Mouse (Mus musculus) midbrain, postnatal 0 days (tissue): ENCODE measurements at regions not wholly inside any gene's neighbourhood (a gene's known extent, or its start where the extent isn't known, plus 50 kb on each side); places are given as distances from the start of the nearest gene placed in this dataset.

Experiments
- ATAC-seq: fragments of 200-750 bp; cut with Nextera tagmentation; 2 replicates; pipeline ENCODE4 v1.8.0; 2017; ENCODE audit warnings: moderate number of reproducible peaks, mild to moderate bottlenecking, moderate TSS enrichment, moderate library complexity; ENCODE audit not compliant: low FRiP score
- DNase-seq: peaks from one replicate; pipeline ENCODE4 v3.0.0-alpha.2; 2015; ENCODE audit warnings: low spot score
- H3K27ac ChIP-seq: fragments of 300-500 bp; sonication (generic); 2 replicates; pipeline ENCODE4 v1.5.1; 2014; ENCODE audit warnings: low read depth, mild to moderate bottlenecking, low read length, mixed read lengths
- H3K27me3 ChIP-seq: fragments of 300-500 bp; sonication (generic); 2 replicates; pipeline ENCODE4 v1.6.1; 2014; ENCODE audit warnings: low read length, control low read depth, mixed read lengths; ENCODE audit not compliant: insufficient read depth
- H3K36me3 ChIP-seq: fragments of 300-500 bp; sonication (generic); 2 replicates; pipeline ENCODE4 v1.6.1; 2014; ENCODE audit warnings: low read length, control low read depth, mixed read lengths; ENCODE audit not compliant: insufficient read depth
- H3K4me1 ChIP-seq: fragments of 300-500 bp; sonication (generic); 2 replicates; pipeline ENCODE4 v1.6.1; 2014; ENCODE audit warnings: mild to moderate bottlenecking, control low read depth, antibody characterized with exemption, low read length, mixed read lengths; ENCODE audit not compliant: insufficient read depth
- H3K4me2 ChIP-seq: fragments of 300-500 bp; sonication (generic); 2 replicates; pipeline ENCODE4 v1.6.1; 2014; ENCODE audit warnings: low read depth, mild to moderate bottlenecking, low read length, mixed read lengths; ENCODE audit not compliant: poor library complexity, severe bottlenecking
- H3K4me3 ChIP-seq: fragments of 300-500 bp; sonication (generic); 2 replicates; pipeline ENCODE4 v1.5.1; 2014; ENCODE audit warnings: low read depth, mild to moderate bottlenecking, low read length, moderate library complexity
- H3K9ac ChIP-seq: fragments of 300-500 bp; sonication (generic); replicated peaks from 2 replicates; pipeline ENCODE4 v1.6.1; 2014; ENCODE audit warnings: mild to moderate bottlenecking, low read length, moderate library complexity, mixed read lengths; ENCODE audit not compliant: poor library complexity, severe bottlenecking
- H3K9me3 ChIP-seq: fragments of 300-500 bp; sonication (generic); 2 replicates; pipeline ENCODE4 v1.6.1; 2016; ENCODE audit warnings: low read length, control low read depth
- CTCF ChIP-seq: IDR thresholded peaks from 2 replicates; pipeline ENCODE4 v1.5.1; 2016; ENCODE audit warnings: antibody characterized with exemption, mild to moderate bottlenecking
- WGBS: fragments of 180-500 bp; shearing (Covaris S2); extraction: QIAGEN DNeasy Blood & Tissue Kit; methylation state at CpG from one replicate; pipeline ENCODE4 v1.1.7; 2014; 5-methylcytosine and 5-hydroxymethylcytosine counted together

DNA sequence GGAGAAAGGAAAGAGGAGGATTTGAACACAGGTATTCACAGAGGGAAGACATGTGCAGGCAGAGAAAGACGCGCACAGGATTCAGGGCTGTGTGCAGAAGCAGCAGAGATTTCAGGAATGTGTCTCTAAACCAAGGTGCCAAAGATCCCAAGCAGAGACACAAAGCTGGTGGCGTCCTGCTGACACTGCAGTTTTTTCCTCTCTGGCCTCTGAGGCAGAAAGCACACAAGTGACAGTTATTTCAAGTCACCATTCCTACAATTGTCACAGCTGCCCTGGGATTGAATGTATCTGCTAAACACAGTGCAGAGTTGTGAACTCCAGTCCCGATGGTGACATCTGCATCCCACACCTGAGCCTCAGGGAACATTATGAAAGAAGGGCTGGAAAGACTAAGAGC, 107.1 kb upstream of the Slc22a12 start:
- H3K27ac ChIP-seq: no peak overlapping the region
- DNase-seq (no peak), ATAC-seq (no peak)
- no peaks in the 10 kb centered on the region for H3K9me3 ChIP-seq
- H3K27me3 ChIP-seq: no peaks in the 10 kb centered on the region
- no peak for TF ChIP-seq CTCF
- no peaks in the 10 kb centered on the region for H3K4me1 ChIP-seq
- 85% methylated on average over 4 of the region's 4 CpGs for WGBS
- no peak overlapping the region for H3K9ac ChIP-seq
- no peaks in the 10 kb centered on the region for H3K36me3 ChIP-seq
- H3K4me2 ChIP-seq: no peak overlapping the region
- H3K4me3 ChIP-seq: no peak overlapping the region

DNA sequence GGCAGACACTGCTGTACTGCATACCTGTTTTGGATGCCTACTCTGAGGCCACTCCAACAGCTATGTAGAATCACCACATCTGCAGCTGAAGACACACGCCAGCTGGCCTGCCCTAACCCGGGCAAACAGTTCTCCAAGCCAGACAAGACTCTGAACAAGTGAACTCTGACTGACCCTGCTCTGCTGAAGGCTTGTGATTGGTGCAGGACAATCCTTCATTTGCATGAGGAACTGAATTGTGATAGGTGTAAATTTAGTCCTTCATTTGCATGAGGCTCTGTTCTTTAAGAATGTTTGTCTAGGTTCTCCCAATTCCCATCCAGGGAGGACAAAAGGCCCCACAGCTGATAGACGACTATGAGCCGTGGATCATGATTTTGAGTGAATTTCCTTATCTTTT, 104.9 kb upstream of the Slc22a12 start:
- Histone ChIP-seq H3K36me3 (no peaks in the 10 kb centered on the region), H3K9me3 (no peaks in the 10 kb centered on the region), H3K9ac (no peak overlapping the region), H3K4me1 (no peaks in the 10 kb centered on the region), H3K27me3 (no peaks in the 10 kb centered on the region), H3K4me3 (no peak overlapping the region), H3K27ac (no peak overlapping the region), H3K4me2 (no peak overlapping the region)
- WGBS: 92% methylated on average over 4 of the region's 4 CpGs
- ATAC-seq (no peak), DNase-seq (no peak)
- no peak for TF ChIP-seq CTCF

DNA sequence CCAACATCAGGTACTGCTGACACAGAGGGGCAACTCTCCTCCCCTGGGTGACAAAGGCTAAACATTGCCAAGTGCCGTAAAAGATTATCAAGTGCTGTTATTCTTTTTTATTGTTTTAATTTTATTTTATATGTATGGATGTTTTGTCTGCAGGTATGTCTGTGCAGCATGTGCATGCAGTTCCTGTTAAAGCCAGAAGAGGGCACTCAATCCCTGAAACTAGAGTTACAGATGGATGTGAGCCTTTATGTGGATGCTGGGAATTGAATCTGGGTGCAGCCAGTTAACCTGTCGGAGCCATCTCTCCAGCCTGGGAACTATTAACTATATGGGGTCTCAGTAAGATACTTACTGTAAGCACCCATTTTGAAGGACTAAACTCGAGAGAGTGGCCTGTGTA, 104.4 kb upstream of the Slc22a12 start:
- no peak overlapping the region for H3K4me2 ChIP-seq
- DNase-seq (no peak), ATAC-seq (no peak)
- H3K36me3 ChIP-seq: no peaks in the 10 kb centered on the region
- no peak overlapping the region for H3K9ac ChIP-seq
- no peak overlapping the region for H3K27ac ChIP-seq
- peak; percentile 54 for TF ChIP-seq CTCF
- 93% methylated on average over 3 of the region's 3 CpGs for WGBS
- H3K9me3 ChIP-seq: no peaks in the 10 kb centered on the region
- no peak overlapping the region for H3K4me3 ChIP-seq
- no peaks in the 10 kb centered on the region for H3K27me3 ChIP-seq
- H3K4me1 ChIP-seq: no peaks in the 10 kb centered on the region

GRCm38 (mm10) chr19:6645912-6646311, 103.1 kb upstream of the Slc22a12 start:
- DNase-seq (no peak), ATAC-seq (no peak)
- H3K9ac ChIP-seq: no peak overlapping the region
- H3K27me3 ChIP-seq: no peaks in the 10 kb centered on the region
- no peak overlapping the region for H3K27ac ChIP-seq
- H3K4me2 ChIP-seq: no peak overlapping the region
- no peaks in the 10 kb centered on the region for H3K9me3 ChIP-seq
- no peaks in the 10 kb centered on the region for H3K36me3 ChIP-seq
- H3K4me3 ChIP-seq: no peak overlapping the region
- WGBS: 90% methylated on average over 6 of the region's 6 CpGs
- H3K4me1 ChIP-seq: no peaks in the 10 kb centered on the region
- TF ChIP-seq CTCF: no peak

DNA sequence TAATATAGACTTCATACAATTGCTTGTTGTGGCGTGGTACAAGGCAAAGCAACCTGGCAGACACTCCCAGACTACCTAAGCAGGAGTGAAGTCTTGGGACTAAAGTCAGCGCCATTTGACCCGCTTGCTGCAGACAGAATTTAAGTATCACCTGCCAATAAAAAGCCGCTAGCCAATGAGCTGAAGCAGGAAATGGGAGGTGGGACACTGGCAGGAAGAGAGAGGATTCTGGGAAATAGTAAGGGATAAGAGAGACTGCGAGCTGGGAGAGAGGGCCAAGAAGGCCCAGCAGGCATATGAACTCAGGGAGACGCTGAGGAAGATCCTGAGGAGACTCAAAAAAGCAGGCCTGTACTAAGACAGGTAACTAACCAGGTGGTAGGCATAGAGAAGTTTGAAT, 102.0 kb upstream of the Slc22a12 start:
- Histone ChIP-seq H3K27me3 (no peaks in the 10 kb centered on the region), H3K9ac (no peak overlapping the region), H3K4me3 (no peak overlapping the region), H3K4me2 (no peak overlapping the region), H3K27ac (no peak overlapping the region), H3K4me1 (no peaks in the 10 kb centered on the region), H3K9me3 (no peaks in the 10 kb centered on the region), H3K36me3 (no peaks in the 10 kb centered on the region)
- TF ChIP-seq CTCF: no peak
- 86% methylated on average over 6 of the region's 6 CpGs for WGBS
- ATAC-seq: no peak
- DNase-seq: no peak

- H3K9me3 ChIP-seq: no peaks in the 10 kb centered on the region
- 83% methylated on average over 7 of the region's 7 CpGs for WGBS
- H3K27ac ChIP-seq: no peak overlapping the region
- ATAC-seq (no peak), DNase-seq (no peak)
- TF ChIP-seq CTCF: no peak
- no peaks in the 10 kb centered on the region for H3K36me3 ChIP-seq
- no peak overlapping the region for H3K9ac ChIP-seq
- H3K27me3 ChIP-seq: no peaks in the 10 kb centered on the region
- H3K4me3 ChIP-seq: no peak overlapping the region
- H3K4me1 ChIP-seq: no peaks in the 10 kb centered on the region
- H3K4me2 ChIP-seq: no peak overlapping the region
Measured at GRCm38 (mm10) chr19:6639681-6640080, 96.8 kb upstream of the Slc22a12 start.
